Mouse (Mus musculus) testis, postnatal 10 days (tissue): ENCODE data around the gene Cd2bp2.

ENCODE experiments used
- DNase-seq: peaks from one replicate; pipeline ENCODE4 v3.0.0; 2021; ENCODE audit warnings: low spot score

Gene Cd2bp2

DNA sequence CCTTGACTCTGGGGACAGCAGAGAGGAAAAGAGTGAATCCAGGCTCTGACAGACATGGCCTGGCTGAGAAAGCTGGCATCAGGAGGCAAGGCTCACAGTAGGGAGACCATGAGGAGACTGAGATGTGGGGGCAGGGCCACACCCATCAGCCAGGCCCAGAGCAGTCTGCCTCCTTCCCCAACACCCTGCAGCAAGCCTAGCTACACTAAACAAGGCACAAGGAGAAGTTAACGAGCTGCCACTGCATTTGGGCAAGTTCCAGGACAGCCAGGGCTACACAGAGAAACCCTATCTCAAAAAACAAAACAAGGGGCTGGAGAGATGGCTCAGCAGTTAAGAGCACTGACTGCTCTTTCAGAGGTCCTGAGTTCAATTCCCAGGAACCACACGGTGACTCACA, 53.6 kb downstream of the Cd2bp2 start:
- DNase-seq, result no peak
